Mouse (Mus musculus): ENCODE measurements around the gene Amotl2. TPM values are rescaled to one million over a fixed set of nuclear protein-coding genes. Genes with fewer than 3 reads are reported as not detected.

Gene Amotl2
- polyA plus RNA-seq, 1 experiment: 6.9 TPM

DNA sequence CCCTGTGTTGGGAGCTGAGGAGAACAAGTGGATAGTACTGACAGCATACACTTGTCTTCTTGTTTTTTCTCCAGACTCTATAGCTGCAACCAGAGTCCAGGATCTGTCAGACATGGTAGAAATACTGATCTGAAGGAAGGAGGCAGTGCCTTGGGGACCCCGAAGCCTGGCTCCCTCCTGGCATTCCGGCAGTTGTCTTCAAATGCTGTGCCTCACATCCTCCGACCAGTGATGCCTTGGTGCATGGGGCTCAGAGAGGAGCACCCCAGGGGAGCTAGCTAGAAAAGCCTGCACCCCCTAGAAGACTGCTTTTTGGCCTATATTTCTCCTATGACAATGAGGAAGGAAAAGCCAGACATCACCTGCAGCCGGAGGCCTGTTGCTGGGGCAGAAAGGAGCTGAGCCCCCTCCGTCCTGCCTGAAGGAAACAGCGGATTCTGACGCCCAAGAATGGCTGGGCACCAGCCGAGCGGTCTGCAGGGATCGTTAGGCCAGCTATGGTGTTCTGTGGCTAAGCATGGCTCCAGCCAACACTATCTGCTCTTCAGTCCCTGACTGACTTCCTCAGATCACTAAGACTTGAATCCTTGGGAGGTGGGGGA is 15.2 kb downstream of the Amotl2 start:
- DNase-seq (ENCODE audit: low read depth, low spot score): no peak
- WGBS: 88% methylated on average over 10 of the region's 10 CpGs

DNA sequence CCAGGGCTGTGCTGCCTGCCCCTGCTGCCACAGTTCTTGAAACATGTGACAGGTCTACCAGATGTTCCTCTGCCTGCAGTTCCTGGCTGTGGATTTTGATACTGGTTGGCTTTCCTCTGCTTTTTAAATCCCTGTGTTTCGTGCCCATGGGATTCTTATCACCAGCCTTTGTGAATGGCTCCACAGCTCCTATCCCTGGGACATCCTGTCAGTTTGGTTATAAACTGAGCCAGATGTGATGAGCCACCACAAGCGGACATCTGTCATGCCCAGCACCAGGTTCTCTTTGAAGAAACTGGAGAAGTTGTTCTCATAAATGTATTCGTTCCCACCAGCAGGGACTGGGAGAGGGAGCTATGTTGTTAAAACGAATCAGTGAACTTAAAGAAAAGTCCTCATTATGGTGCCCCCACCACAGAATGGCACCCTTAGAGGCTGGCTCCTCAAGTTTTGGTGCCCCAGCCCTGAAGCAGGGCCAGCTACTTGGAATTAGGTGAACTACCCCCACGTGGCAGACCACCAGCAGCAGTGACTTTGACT is 15.9 kb downstream of the Amotl2 start:
- WGBS: 82% methylated on average over 5 of the region's 5 CpGs
- no peak for DNase-seq (ENCODE audit: low read depth, low spot score)

DNA sequence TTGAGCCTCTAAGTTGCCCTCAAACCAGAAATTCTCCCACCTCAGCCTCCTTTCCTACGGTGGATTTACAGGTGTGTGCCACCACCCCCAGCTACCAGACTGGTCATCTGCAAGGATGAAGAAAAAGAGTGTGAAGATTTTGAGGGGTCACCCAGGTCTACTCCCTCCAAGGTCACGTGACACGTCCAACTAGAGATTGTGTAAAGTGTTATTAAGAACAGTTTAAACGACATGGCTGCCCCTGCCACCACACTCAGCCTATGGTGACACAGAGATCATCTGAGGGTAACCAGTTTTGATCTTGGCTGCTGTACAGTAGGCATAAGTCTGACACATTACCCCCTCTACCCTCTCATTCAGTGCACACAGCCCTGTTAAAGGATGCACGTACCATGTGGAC is 17.0 kb downstream of the Amotl2 start:
- DNase-seq (ENCODE audit: low read depth, low spot score): no peak
- WGBS: 54% methylated on average over 5 of the region's 5 CpGs

DNA sequence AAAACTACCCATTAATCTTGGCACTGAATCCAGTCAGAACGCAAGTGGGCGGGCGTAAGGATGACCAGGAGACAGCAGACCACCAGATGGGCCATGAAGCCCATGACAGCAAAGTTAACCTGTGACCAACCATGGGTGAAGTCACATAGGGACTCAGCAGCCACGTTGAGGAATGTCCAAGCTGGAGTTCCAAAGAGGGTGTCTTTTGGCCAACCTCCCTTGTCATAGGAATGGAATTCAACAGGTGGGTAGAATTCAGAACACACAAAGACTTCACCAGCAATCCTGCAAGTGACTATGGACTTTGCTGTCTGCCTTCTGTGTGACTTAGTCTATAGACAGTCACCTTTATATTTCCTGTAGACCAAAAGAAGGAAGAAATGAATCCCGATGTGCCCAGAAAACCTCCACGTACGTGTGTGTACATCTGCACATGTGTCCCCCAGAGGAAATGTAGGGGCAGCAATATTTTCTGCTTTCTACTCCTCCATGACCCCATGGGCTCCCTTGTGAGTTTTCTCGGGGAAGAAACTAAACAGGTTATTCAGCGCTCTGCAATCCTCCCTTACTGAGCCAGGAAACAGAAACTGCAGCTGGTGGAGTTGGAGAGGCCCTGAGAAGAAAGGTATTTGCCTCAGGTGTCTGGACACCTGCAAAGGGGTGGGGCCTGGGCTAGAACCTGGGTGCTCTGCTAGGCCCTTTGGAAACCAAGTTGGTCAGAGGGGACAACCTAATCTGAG is 17.7 kb downstream of the Amotl2 start:
- DNase-seq (ENCODE audit: low read depth, low spot score): no peak
- WGBS: 35% methylated on average over 9 of the region's 9 CpGs

DNA sequence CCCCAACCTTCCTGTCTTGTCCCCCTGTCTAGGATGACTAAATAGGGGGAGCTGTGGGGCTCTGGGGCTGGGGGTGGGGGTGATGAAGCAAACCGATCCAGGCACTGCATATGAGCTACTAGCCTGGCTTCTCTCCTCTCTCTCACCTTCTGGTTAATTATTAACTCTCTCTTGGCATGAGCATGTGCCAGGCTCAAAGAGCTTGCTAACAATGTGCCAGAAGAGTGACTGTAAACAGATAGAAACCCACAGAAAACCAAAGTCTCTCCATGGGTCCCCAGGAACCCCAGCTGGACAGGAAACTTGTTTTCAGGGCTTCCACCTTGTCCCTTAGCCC is 18.2 kb downstream of the Amotl2 start:
- DNase-seq (ENCODE audit: low read depth, low spot score): peak; percentile 76
- WGBS: 16% methylated on average over 1 of the region's 1 CpGs

DNA sequence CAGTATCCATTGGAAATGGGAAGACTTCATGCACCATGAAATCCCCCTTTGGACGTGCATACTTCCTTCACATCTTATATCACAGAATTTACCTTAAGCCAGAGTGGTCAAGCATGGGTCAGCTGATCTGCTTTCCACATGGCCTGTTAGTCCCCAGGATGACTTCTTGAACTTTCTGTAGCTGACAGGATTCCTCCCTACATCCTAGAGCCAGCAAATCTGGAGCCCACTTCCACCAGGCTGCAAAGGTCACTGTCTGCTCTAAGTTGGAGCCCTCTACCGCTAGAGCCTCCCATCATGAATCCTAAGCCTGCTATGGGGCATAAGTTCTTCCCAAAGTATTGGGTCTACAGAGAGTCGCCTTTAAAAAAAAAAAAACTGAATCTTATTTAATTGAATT is 18.8 kb downstream of the Amotl2 start:
- no peak for DNase-seq (ENCODE audit: low read depth, low spot score)
- WGBS: 68% methylated on average over 3 of the region's 3 CpGs

DNA sequence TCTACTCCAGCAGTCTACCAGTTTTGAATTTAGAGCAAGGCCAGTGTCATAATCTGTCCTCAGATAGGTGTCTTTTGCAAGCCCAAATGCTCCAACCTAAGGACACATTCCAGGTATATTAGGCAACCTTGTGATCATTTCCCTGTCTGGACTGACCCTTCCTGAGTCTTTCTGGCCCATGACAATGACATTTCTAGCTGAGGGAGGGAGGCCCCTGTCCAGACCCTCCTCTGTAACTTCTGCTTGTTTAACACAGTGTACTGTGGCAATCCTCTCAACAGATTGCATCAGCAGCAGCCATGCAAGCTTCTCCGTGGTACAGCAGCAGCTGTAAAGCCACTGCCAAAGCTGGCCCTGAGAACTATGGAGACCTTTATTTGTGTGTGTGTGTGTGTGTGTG is 19.5 kb downstream of the Amotl2 start:
- WGBS: 43% methylated on average over 1 of the region's 1 CpGs

DNA sequence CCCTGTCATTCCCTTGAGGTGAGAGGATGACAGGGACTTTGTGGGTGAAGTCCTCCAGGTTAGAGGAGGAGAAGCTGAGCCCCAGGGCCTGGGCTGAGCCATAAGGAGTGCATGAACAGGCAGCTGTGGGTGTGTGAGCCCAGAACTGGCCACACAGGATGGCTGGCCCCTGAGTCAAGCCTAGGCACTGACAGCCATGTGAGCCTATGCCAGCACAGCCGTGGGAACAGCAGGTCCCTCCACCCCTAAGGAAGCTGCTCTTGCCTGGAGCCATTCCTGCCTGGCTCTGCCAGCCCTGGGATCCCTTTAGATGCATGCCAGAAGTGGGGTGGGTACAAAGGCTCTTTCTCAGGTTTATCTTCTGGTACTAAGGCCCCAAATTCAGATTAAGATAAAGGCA is 20.9 kb downstream of the Amotl2 start:
- 36% methylated on average over 1 of the region's 1 CpGs for WGBS

More for the DNA sequence above, 19.5 kb downstream of the Amotl2 start:
- DNase-seq (ENCODE audit: low read depth, low spot score): no peak

DNA sequence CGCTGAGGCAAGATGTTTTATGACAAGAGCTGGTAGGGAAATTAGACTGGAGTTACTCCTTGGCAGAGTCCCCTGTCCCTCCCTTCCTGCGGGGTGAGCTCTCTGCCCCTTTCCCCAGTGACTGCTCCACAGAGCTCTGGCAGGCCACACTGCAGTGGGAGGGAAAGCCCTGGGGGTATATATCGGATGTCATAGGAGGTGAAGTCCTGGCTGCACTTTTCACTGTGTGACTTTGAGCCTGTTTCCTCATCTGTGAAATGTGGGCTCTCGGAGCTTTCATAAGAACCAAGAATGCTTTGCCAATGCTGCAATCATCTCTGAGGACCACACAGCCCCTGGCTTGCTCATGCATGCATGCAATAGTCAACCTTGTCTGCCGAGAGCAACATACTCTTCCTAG is 30.3 kb downstream of the Amotl2 start:
- WGBS: 45% methylated on average over 5 of the region's 5 CpGs

More for the DNA sequence above, 20.9 kb downstream of the Amotl2 start:
- DNase-seq (ENCODE audit: low read depth, low spot score): no peak

DNA sequence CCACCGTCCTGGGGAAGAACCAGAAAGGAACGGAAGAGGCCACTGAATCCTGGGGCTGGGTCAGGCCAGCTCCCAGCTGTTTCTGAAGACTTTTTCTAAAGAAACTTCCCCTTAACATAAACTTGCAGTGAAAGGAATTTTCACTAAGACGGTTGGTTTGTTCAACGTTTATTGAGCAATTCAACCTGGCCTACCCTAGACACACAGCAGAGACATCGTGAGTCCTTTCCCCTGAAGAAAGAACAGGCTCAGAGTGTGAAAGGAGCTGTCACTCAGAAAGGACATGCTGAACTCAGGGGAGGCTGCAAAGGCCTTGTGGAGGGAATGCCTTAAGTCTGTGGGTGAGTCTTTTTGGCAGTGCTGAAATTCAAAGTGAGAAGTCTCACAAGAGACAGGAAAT is 31.4 kb downstream of the Amotl2 start:
- no peak for DNase-seq (ENCODE audit: low read depth, low spot score)
- 32% methylated on average over 5 of the region's 5 CpGs for WGBS

More for the DNA sequence above, 30.3 kb downstream of the Amotl2 start:
- no peak for DNase-seq (ENCODE audit: low read depth, low spot score)

DNA sequence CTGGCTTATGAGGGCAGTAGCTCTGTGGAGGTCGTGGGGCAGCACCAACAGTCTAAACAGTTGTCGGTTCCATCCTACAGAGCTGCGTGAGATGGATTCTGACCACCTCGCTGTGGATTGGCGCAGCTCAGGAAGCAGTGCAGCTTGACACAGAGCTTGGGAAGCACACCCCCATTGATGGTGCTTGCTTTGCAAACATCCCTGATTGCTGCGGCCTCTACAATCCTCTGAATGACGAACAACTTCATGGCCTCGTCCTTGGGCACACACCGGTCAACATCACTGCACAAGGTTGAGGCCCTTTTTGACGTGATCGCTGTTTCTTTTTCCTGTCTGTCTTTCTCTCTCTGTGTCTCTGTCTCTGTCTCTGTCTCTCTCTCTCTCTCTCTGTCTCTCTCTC is 32.7 kb downstream of the Amotl2 start:
- 73% methylated on average over 11 of the region's 11 CpGs for WGBS
- DNase-seq (ENCODE audit: low read depth, low spot score): no peak

DNA sequence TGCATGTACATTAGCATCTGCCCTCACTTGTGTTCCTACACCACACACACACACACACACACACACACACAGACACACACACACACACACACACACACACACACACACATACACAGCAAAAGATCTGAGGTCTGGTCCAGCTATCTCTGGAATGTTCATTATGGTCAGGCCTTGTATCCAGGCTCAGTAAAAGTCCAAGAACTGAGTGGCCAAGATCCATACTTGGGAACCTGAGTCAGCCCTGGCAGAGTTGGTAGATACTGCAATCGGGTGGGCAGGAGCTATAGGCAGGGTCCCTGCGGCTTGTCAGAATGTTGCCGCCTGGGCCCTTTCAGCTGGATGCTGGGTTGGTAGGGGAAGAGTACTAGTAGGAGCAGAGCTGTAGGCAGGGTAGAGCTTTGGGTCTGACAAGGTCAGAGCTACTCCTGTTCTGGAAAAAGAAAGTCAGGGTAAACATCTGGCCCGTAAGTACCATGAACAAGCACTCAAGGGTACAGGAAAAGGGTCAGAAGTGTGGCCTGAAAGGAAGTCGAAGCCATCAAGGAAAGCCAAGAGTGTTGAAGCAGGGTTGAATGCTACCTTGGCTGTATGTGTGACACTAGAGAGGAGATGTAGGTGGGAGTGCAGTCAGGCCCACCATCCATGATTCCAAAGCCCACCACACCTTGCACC is 35.3 kb downstream of the Amotl2 start:
- 86% methylated on average over 5 of the region's 5 CpGs for WGBS
- DNase-seq (ENCODE audit: low read depth, low spot score): no peak

DNA sequence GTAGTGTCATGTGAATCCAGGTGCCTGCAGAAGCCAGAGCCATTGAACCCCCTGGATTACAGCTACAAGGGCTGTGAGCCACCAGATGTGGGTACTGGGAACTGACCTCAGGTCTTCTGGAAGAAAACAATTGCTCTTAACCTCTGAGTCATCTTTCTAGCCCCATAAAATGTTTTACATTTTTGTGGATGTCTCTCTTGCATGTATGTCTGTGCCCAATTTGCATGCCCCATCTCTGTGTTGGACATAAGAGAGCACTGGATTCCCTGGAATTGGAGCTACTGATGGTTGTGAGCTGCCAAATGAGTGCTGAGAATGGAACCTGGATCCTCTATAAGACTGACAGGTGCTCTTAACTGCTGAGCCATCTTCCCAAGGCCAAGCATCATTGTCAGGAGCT is 36.8 kb downstream of the Amotl2 start:
- no peak for DNase-seq (ENCODE audit: low read depth, low spot score)

DNA sequence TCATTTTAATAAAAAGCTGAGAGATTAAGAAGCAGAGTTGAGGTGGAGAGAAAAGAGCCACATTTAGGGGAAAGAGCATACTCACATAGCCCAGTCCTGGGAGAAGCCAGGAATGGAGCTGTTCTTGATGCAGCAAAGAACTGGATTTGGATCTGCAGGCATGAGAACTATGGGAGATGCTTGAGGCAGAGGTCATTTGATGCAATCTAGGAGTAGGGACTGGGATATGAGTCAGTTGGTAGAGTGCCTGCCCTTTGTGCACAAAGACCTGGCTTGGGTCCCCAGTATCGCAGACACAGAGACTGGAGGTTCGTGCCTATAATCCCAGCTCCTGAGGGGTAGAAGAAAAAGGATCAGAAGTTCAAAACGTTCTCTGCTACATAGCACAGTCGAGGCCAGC is 38.7 kb downstream of the Amotl2 start:
- no peak for DNase-seq (ENCODE audit: low read depth, low spot score)
- 75% methylated on average over 4 of the region's 4 CpGs for WGBS

DNA sequence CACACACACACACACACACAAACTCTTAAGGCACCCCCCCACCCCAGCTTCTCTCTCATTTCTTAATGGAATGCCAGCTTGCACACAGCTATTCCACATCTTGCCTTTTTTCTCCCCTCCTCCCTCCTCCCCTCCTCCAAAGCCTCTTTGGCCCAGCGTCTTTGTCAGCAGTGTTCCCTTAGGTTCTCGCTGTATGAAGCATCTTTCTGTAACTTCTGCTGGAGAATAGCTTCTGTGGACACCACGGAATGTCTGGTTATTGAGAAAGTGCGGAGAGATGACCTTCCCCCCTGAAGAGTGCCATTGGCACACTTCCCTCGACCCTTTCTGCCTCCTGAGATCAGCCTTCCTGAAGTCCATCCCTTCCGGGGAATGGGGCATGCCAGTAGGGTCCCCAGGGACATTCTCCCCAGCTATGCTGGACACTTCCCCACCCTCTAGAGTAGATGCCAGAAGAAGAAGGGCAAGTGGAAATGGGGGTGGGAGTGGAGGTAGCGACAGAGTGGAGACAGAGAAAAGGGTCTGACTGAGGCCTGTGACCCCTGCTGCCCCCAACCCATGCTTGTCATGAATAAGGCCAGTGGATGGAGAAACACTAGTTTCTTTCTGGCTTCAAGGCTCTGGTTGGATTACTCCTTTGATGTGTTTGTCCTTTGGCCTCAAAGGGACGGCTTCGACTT is 39.3 kb downstream of the Amotl2 start:
- 66% methylated on average over 9 of the region's 9 CpGs for WGBS
- DNase-seq (ENCODE audit: low read depth, low spot score): no peak

DNA sequence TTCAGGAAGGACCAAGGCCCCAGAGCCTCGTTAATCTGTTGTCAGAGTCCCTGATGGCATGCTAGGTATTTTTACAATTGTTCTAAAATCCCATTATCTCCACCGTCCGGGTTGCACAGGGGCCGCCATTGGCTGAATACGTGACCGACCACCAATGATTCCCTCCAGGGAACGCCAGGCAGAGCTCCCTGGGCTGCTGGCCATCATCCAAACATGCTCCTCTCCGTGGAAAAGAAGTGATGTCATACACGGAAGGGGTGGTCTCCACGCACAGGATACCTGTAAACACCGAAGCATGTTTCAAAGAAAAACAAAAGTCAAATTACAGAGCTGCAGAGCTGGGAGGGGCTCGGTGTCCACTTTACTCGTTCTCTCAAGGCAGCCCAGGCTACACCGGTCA is 39.9 kb downstream of the Amotl2 start:
- DNase-seq (ENCODE audit: low read depth, low spot score): no peak
- 40% methylated on average over 14 of the region's 14 CpGs for WGBS

DNA sequence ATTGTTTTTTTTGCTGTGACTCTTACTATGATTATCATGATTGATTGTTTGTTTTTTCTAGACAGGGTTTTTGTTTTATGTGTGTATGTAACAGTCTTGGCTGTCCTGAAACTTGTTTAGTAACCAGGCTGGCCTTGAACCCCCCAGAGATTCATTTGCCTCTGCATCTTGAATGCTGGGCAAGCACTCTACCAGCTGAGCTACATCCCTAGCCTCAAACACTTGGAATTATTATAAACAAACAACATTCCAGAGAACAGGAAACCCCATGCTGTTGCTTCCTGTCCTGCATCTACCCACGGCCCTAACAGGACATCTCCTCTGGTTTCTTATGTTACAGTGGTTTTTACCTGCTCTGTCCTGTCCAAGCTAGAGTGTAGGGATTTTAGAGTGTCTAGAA is 42.4 kb downstream of the Amotl2 start:
- 44% methylated on average over 1 of the region's 1 CpGs for WGBS
- no peak for DNase-seq (ENCODE audit: low read depth, low spot score)

DNA sequence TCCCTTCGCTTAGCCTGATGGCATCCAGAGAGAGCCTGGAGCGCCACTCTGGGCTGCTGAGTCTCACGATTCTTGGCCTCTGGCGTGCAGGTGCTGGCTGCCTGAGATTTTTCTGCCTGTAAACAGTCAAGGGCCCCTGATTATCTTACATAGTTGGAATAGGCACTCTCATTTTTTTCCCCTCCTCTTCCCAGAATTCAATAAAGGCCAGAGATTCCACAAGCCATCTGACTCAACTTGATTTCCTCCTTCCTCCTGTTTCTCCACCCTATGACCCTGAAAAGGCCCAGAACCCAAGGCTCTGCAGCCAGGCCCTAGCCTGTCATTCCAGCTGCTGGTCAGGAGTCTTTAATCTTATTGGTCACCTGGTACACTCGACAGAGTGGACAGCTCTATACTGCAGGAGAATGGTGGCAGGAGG is 43.1 kb downstream of the Amotl2 start:
- DNase-seq (ENCODE audit: low read depth, low spot score): no peak
- WGBS: 67% methylated on average over 5 of the region's 5 CpGs

DNA sequence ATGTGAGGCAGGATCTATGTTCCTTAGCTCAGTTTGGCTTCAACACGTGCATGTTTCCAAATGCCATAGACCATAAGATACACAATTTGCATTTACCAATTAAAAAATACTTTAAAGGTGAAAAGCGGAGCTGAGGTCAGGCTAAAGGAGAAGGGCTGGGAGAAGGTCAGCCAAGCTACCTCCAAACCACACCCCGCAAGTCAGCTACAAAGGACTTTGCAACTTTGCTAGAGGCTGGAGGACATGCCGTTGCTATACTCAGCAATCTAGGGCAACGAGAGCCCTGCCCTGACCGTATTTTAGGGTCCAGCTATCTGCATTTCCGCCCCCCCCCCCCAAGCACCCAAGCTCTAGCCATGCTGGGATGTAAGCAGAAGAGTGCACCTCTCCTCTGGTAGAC is 45.1 kb downstream of the Amotl2 start:
- WGBS: 78% methylated on average over 7 of the region's 7 CpGs

DNA sequence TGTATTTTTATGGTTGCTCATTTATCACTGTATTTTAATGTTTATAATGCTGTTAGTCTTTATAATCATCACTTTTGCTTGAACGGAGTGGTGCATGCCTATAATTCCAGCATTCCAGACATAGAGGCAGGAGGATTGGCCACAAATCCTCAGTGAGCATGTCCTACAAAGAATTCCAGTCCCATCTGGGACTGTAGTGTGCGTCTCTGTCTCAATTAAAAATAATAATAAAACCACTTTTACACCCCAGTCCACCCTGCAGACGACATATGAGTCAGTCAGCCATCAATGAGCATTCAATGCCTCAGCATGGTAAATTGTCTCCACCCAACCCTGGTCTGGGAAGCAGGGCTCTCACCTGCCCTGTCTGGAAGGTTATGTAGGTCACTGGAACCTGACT is 46.4 kb downstream of the Amotl2 start:
- 37% methylated on average over 3 of the region's 3 CpGs for WGBS
- no peak for DNase-seq (ENCODE audit: low read depth, low spot score)

More for the DNA sequence above, 45.1 kb downstream of the Amotl2 start:
- DNase-seq (ENCODE audit: low read depth, low spot score): no peak

Measured in large intestine, adult 2 months (tissue).